Mouse (Mus musculus): Measurements from ENCODE around the gene Mbd4.

Mbd4 gene

GRCm38 (mm10) chr6:115808196-115808487 is 45.0 kb downstream of the Mbd4 start:
- no peak for DNase-seq

- DNase-seq = no peak
These were observed 45.5 kb downstream of the Mbd4 start for GRCm38 (mm10) chr6:115807464-115808195.

- DNase-seq = no peak
These were observed 48.6 kb downstream of the Mbd4 start for GRCm38 (mm10) chr6:115804432-115805192.

GRCm38 (mm10) chr6:115803541-115804382 is 49.4 kb downstream of the Mbd4 start:
- peak; percentile 75 for DNase-seq

- DNase-seq = no peak
These were observed 51.4 kb downstream of the Mbd4 start for GRCm38 (mm10) chr6:115801811-115802210.

GRCm38 (mm10) chr6:115792691-115793215 is 60.4 kb downstream of the Mbd4 start:
- peak; percentile 60 for DNase-seq

GRCm38 (mm10) chr6:115791842-115792686 is 61.1 kb downstream of the Mbd4 start:
- DNase-seq = peak; percentile 81

- no peak for DNase-seq
These were observed 62.2 kb downstream of the Mbd4 start for GRCm38 (mm10) chr6:115791016-115791415.
